Comparison of ENCODE assay signal across 16 mouse cellular contexts in the genomic region with DNA sequence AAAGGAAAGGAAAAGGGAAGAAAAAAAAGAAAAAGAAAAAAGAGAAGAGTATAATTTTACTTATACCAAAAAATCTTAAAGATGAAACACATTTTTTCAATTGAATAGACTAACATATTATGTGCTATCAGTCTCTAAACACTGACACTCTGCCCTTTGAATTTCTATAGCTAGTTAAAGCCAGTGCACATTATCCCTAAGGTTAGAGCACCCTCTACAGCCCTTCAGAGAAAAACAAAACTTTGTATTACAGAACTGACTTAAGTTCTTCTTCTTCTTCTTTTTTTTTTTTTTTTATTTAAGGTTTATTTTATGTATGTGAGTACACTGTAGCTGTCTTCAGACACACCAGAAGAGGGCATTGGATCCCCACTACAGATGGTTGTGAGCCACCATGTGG. TPM values are rescaled to one million over a fixed set of nuclear protein-coding genes. Genes with fewer than 3 reads are reported as not detected.
DNase-seq lines count a peak whose midpoint lies in the region; ATAC-seq and TF ChIP-seq lines count a peak whose summit lies in the region.
"Had no signal": no experiment of that assay in that cellular context is flagged by ENCODE, and none has a peak within 500 bp of the region (broad histone marks: within the 10 kb centered on the region; RNA-seq: fewer than 3 reads in every experiment).

No protein-coding gene starts in this region.

- no peak overlapping the region for H3K4me3 ChIP-seq in gastrocnemius, adult 2 months
- no peak overlapping the region for H3K4me3 ChIP-seq in liver, postnatal 0 days (ENCODE audit: low read depth, low read length)
- H3K4me3 ChIP-seq in liver, embryonic 11.5 days (ENCODE audit: low read depth, low read length) = no peak overlapping the region
- H3K4me3 ChIP-seq: liver, embryonic 13.5 days; neural tube, embryonic 13.5 days had no signal

- TF ChIP-seq CTCF in gastrocnemius, adult 2 months (IDR thresholded peaks at IDR 0.05) = peak; percentile 50
- TF ChIP-seq CTCF in liver, postnatal 0 days (IDR thresholded peaks at IDR 0.05; ENCODE audit: low read depth) = peak; percentile 29

- no peaks in the 10 kb centered on the region for H3K27me3 ChIP-seq in liver, postnatal 0 days (ENCODE audit: insufficient read depth, low read length)
- no peaks in the 10 kb centered on the region for H3K27me3 ChIP-seq in liver, embryonic 11.5 days (replicated peaks; ENCODE audit: control insufficient read depth, insufficient read depth, low read length)
- H3K27me3 ChIP-seq: liver, embryonic 13.5 days; neural tube, embryonic 13.5 days had no signal

- TF ChIP-seq EP300 in liver, postnatal 0 days (IDR thresholded peaks at IDR 0.05; ENCODE audit: low read depth) = no peak

- DNase-seq in gastrocnemius, adult 2 months = no peak
- no peak for DNase-seq in gastrocnemius, postnatal 10 days
- no peak for DNase-seq in liver, postnatal 0 days
- DNase-seq in liver, embryonic 11.5 days (ENCODE audit: low spot score) = no peak
- DNase-seq in induced T-regulatory cell, adult 2 months (ENCODE audit: low read depth) = peak; percentile 60
- no peak for DNase-seq in Muller cell, postnatal 12 days (ENCODE audit: inconsistent ontology term)
- DNase-seq: adrenal gland, postnatal 10 days; cerebellum, postnatal 14 days; gastrocnemius, postnatal 36 days; kidney, adult 11 months; kidney, postnatal 25 days; liver, embryonic 13.5 days had no signal

- no peaks in the 10 kb centered on the region for H3K4me1 ChIP-seq in liver, postnatal 0 days (ENCODE audit: insufficient read depth)
- no peaks in the 10 kb centered on the region; the same call in 1 of the 2 replicates for H3K4me1 ChIP-seq in liver, embryonic 11.5 days (replicated peaks; ENCODE audit: control insufficient read depth, insufficient read depth, low read length)
- H3K4me1 ChIP-seq: neural tube, embryonic 13.5 days had no signal

- intact Hi-C loops in gastrocnemius, adult 2 months (cut with DNase I) = no loop called here

- no peak overlapping the region for H3K4me2 ChIP-seq in liver, postnatal 0 days (ENCODE audit: low read depth, low read length)
- no peak overlapping the region for H3K4me2 ChIP-seq in liver, embryonic 11.5 days
- H3K4me2 ChIP-seq: liver, embryonic 13.5 days; neural tube, embryonic 13.5 days had no signal

- no peak overlapping the region for H3K9ac ChIP-seq in liver, postnatal 0 days (replicated peaks)
- no peak overlapping the region for H3K9ac ChIP-seq in liver, embryonic 11.5 days (ENCODE audit: low read depth, low read length)
- H3K9ac ChIP-seq: liver, embryonic 13.5 days; neural tube, embryonic 13.5 days had no signal

- no peak overlapping the region for H3K27ac ChIP-seq in gastrocnemius, adult 2 months
- no peak overlapping the region for H3K27ac ChIP-seq in liver, postnatal 0 days (ENCODE audit: low read depth)
- H3K27ac ChIP-seq in liver, embryonic 11.5 days (ENCODE audit: low read depth, low read length) = no peak overlapping the region
- H3K27ac ChIP-seq: liver, embryonic 13.5 days; macrophage; neural tube, embryonic 13.5 days had no signal

- ATAC-seq in liver, postnatal 0 days = no peak
- ATAC-seq in liver, embryonic 11.5 days (replicated peaks; ENCODE audit: low FRiP score) = no peak
- ATAC-seq in CD4-positive, CD25-positive, alpha-beta regulatory T cell, adult 4 months = peak; percentile 69
- ATAC-seq in megakaryocyte, adult 5-6 weeks (ENCODE audit: poor library complexity, severe bottlenecking) = no peak

- peaks cover 8% of the 10 kb centered on the region; the same call in 1 of the 2 replicates for H3K36me3 ChIP-seq in liver, postnatal 0 days (replicated peaks; ENCODE audit: insufficient read depth, low read length)
- H3K36me3 ChIP-seq in liver, embryonic 11.5 days (ENCODE audit: control insufficient read depth, insufficient read depth, low read length) = 0 out of 2 replicates have a peak, but pooled peaks cover 2% of the 10 kb centered on the region
- H3K36me3 ChIP-seq: neural tube, embryonic 13.5 days had no signal

- H3K9me3 ChIP-seq in liver, postnatal 0 days (ENCODE audit: low read length) = no peaks in the 10 kb centered on the region
- H3K9me3 ChIP-seq in liver, embryonic 11.5 days (ENCODE audit: control insufficient read depth, low read length) = no peaks in the 10 kb centered on the region
- H3K9me3 ChIP-seq: liver, embryonic 13.5 days; neural tube, embryonic 13.5 days had no signal

RNA-seq across cellular contexts. Expression of a gene that starts 15.7 kb away (rescaled TPM):
- 10 to 100 TPM in 1 of 2 experiments, 1 to 10 TPM in 1; 8.4 to 17.8 TPM for total RNA-seq in gastrocnemius, adult 2 months (2021)
- total RNA-seq in gastrocnemius, postnatal 10 days (2021) = 10 to 100 TPM; 12.3 to 17.0 TPM
- 4.9 and 5.0 TPM in 2 replicates for polyA plus RNA-seq in liver, postnatal 0 days (2015; fragmentation: Nextera tagmentation; extraction: Ambion mirVana)
- polyA plus RNA-seq in liver, embryonic 11.5 days (2014; fragmentation: Nextera tagmentation; extraction: Ambion mirVana) = 40.0 and 44.4 TPM in 2 replicates
- 10 to 100 TPM; 26.9 to 29.6 TPM for polyA plus RNA-seq in CD4-positive, CD25-positive, alpha-beta regulatory T cell, adult 4 months (2017; shearing (Covaris generic))
- 12.6 and 14.2 TPM in 2 replicates for total RNA-seq in megakaryocyte, adult 5-6 weeks (2015)
- total RNA-seq in megakaryocyte, adult 5-6 weeks (2017) = 17.1 and 19.6 TPM in 2 replicates
